Mouse (Mus musculus) limb, embryonic 14.5 days (tissue): Measurements from ENCODE around the gene Gm11555. TPM values are rescaled to one million over a fixed set of nuclear protein-coding genes. Genes with fewer than 3 reads are reported as not detected.
"Not testable (repeated sequence)": the region's sequence is repeated elsewhere in the genome, so short reads cannot be mapped to it uniquely, and the experiment has no call there.

Experiments
- ATAC-seq: fragments of 200-750 bp; cut with Nextera tagmentation; 2 replicates; pipeline ENCODE4 v1.8.0; 2017; ENCODE audit warnings: low read depth, moderate number of reproducible peaks, moderate TSS enrichment; ENCODE audit not compliant: low FRiP score
- DNase-seq: peaks from one replicate; pipeline ENCODE4 v3.0.0-alpha.2; 2015; ENCODE audit warnings: low spot score
- H3K27ac ChIP-seq: fragments of 300-500 bp; sonication (generic); replicated peaks from 2 replicates; pipeline ENCODE4 v1.5.1; 2014; ENCODE audit warnings: low read depth, mild to moderate bottlenecking, low read length, moderate library complexity, mixed read lengths
- H3K27me3 ChIP-seq: fragments of 300-500 bp; sonication (generic); 2 replicates; pipeline ENCODE4 v1.6.1; 2014; ENCODE audit warnings: low read length, mixed read lengths; ENCODE audit not compliant: control insufficient read depth, insufficient read depth
- H3K36me3 ChIP-seq: fragments of 300-500 bp; sonication (generic); 2 replicates; pipeline ENCODE4 v1.6.1; 2014; ENCODE audit warnings: mild to moderate bottlenecking, low read length, moderate library complexity, mixed read lengths; ENCODE audit not compliant: control insufficient read depth, insufficient read depth
- H3K4me1 ChIP-seq: fragments of 300-500 bp; sonication (generic); 2 replicates; pipeline ENCODE4 v1.6.1; 2014; ENCODE audit warnings: antibody characterized with exemption, low read length, mixed read lengths; ENCODE audit not compliant: control insufficient read depth, insufficient read depth
- H3K4me2 ChIP-seq: fragments of 300-500 bp; sonication (generic); replicated peaks from 2 replicates; pipeline ENCODE4 v1.6.1; 2014; ENCODE audit warnings: low read depth, mild to moderate bottlenecking, low read length, moderate library complexity; ENCODE audit not compliant: severe bottlenecking
- H3K4me3 ChIP-seq: fragments of 300-500 bp; sonication (generic); replicated peaks from 2 replicates; pipeline ENCODE4 v1.5.1; 2014; ENCODE audit warnings: low read length
- H3K9ac ChIP-seq: fragments of 300-500 bp; sonication (generic); 2 replicates; pipeline ENCODE4 v1.6.1; 2014; ENCODE audit warnings: mild to moderate bottlenecking, low read depth, low read length, moderate library complexity; ENCODE audit not compliant: severe bottlenecking
- H3K9me3 ChIP-seq: fragments of 300-500 bp; sonication (generic); 2 replicates; pipeline ENCODE4 v1.6.1; 2016; ENCODE audit warnings: low read length; ENCODE audit not compliant: control insufficient read depth
- POLR2A ChIP-seq: fragments of 200-500 bp; IDR thresholded peaks from 2 replicates; pipeline ENCODE4 v1.8.0; 2012; ENCODE audit warnings: inconsistent platforms, mild to moderate bottlenecking, moderate library complexity, borderline replicate concordance; ENCODE audit not compliant: insufficient read depth, insufficient read length; ENCODE audit errors: extremely low read depth
- WGBS: fragments of 180-500 bp; shearing (Covaris S2); extraction: QIAGEN DNeasy Blood & Tissue Kit; methylation state at CpG from one replicate; pipeline ENCODE4 v1.1.7; 2014; 5-methylcytosine and 5-hydroxymethylcytosine counted together
- polyA plus RNA-seq, 2 experiments: library from polyadenylated mRNA; depleted of rRNA in 1 of 2; stranded (reverse) in 1 of 2; unstranded in 1 of 2; fragments of >200 nt; fragmentation: Nextera tagmentation in 1 of 2; extraction: Ambion mirVana in 1 of 2; gene quantifications; 2 replicates each; pipeline versions ENCODE4 v1.2.1 to v1.2.3; 2012 to 2014

The Gm11555 gene
- polyA plus RNA-seq, 2 experiments, result not detected

GRCm38 (mm10) chr11:99659256-99659655 lies 9.2 kb upstream of the Gm11555 start:
- Histone ChIP-seq H3K27me3 (no peaks in the 10 kb centered on the region), H3K4me1 (no peaks in the 10 kb centered on the region), H3K27ac (no peak overlapping the region), H3K4me3 (no peak overlapping the region), H3K36me3 (no peaks in the 10 kb centered on the region), H3K9me3 (no peaks in the 10 kb centered on the region), H3K9ac (no peak overlapping the region), H3K4me2 (no peak overlapping the region)
- DNase-seq, result no peak
- no peak for ATAC-seq
- TF ChIP-seq POLR2A, result no peak
- 74% methylated on average over 4 of the region's 4 CpGs for WGBS

- not testable (repeated sequence) for H3K4me1 ChIP-seq, DNase-seq, H3K27ac ChIP-seq, H3K36me3 ChIP-seq, ATAC-seq, H3K27me3 ChIP-seq, H3K9me3 ChIP-seq, H3K4me3 ChIP-seq, H3K9ac ChIP-seq, H3K4me2 ChIP-seq
- 63% methylated on average over 10 of the region's 10 CpGs for WGBS
Measured at GRCm38 (mm10) chr11:99658467-99659010, 8.5 kb upstream of the Gm11555 start, which contains the start of gene Gm11563. TSS of gene Gm11563 (minus strand) at chr11:99658960.

DNA sequence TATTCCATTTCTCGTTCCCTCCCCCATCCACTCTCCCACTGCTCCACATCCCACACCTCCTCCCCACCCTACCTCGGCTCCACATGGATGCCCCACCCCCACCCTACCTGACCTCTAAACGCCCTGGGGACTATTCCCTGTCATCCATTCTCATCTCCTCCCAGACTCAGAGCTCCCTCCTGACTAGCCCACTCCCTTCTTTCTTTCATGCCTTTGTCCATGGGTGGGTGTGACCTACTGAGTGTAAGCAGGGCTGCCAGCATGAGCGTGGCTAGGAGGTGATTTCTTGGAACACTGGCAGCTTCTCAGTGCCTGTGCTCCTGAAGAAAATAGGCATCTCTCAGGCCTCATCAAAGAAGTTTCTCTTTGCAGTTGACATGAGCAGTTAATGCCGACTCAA lies 7.0 kb upstream of the Gm11555 start:
- 48% methylated on average over 5 of the region's 5 CpGs for WGBS
- no peaks in the 10 kb centered on the region for H3K4me1 ChIP-seq
- H3K9me3 ChIP-seq, result no peaks in the 10 kb centered on the region
- no peak for ATAC-seq
- no peak for DNase-seq
- no peaks in the 10 kb centered on the region for H3K36me3 ChIP-seq
- no peak overlapping the region for H3K4me3 ChIP-seq
- H3K27ac ChIP-seq, result no peak overlapping the region
- no peaks in the 10 kb centered on the region for H3K27me3 ChIP-seq
- H3K9ac ChIP-seq, result no peak overlapping the region
- TF ChIP-seq POLR2A, result no peak
- H3K4me2 ChIP-seq, result no peak overlapping the region

- ATAC-seq (peak; percentile 34; the same call in 1 of the 2 replicates), DNase-seq (peak; percentile 17)
- no peak overlapping the region for H3K9ac ChIP-seq
- no peaks in the 10 kb centered on the region for H3K4me1 ChIP-seq
- no peak overlapping the region for H3K27ac ChIP-seq
- WGBS, result 76% methylated on average over 15 of the region's 15 CpGs
- H3K4me3 ChIP-seq, result no peak overlapping the region
- no peaks in the 10 kb centered on the region for H3K27me3 ChIP-seq
- no peaks in the 10 kb centered on the region for H3K36me3 ChIP-seq
- H3K4me2 ChIP-seq, result no peak overlapping the region
- H3K9me3 ChIP-seq, result no peaks in the 10 kb centered on the region
- no peak for TF ChIP-seq POLR2A
Measured at GRCm38 (mm10) chr11:99646444-99646843, 3.6 kb downstream of the Gm11555 start.

- no peaks in the 10 kb centered on the region for H3K4me1 ChIP-seq
- no peaks in the 10 kb centered on the region for H3K27me3 ChIP-seq
- H3K27ac ChIP-seq, result no peak overlapping the region
- H3K9me3 ChIP-seq, result no peaks in the 10 kb centered on the region
- no peaks in the 10 kb centered on the region for H3K36me3 ChIP-seq
- 57% methylated on average over 3 of the region's 3 CpGs for WGBS
- no peak for TF ChIP-seq POLR2A
- H3K4me2 ChIP-seq, result no peak overlapping the region
- no peak overlapping the region for H3K4me3 ChIP-seq
- H3K9ac ChIP-seq, result no peak overlapping the region
- DNase-seq (no peak), ATAC-seq (no peak)
Measured at GRCm38 (mm10) chr11:99644351-99644750, 5.7 kb downstream of the Gm11555 start.

DNA sequence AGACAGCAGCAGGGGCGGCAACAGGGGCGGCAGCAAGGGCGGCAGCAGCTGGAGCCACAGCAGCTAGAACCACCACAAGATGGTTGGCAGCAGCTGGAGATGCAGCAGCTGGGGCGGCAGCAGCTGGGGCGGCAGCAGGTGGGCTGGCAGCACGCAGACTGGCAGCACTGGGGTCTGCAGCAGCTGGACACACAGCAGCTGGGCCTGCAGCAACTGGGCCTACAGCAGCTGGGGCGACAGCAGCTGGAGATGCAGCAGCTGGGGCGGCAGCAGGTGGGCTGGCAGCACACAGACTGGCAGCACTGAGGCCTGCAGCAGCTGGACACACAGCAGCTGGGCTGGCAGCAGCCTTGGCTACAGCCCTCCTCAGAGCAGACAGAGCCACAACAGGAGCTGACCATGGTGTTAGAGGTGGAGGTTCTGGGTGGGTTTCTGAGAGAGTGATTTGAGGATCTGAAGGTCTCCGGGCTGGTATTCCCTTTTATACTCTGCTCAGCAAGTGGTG lies 6.3 kb downstream of the Gm11555 start, which contains the start of gene Krtap4-7:
TSS of gene Krtap4-7 (minus strand) at position 455 of the 505 bp plus-strand sequence.
- not testable (repeated sequence) for H3K27me3 ChIP-seq, H3K4me1 ChIP-seq, H3K9me3 ChIP-seq, DNase-seq, ATAC-seq, H3K27ac ChIP-seq, H3K4me3 ChIP-seq, H3K36me3 ChIP-seq, H3K9ac ChIP-seq, H3K4me2 ChIP-seq
- WGBS, result 82% methylated on average over 9 of the region's 9 CpGs
